Mouse (Mus musculus) adrenal gland, postnatal 10 days (tissue): ENCODE measurements at regions not wholly inside any gene's neighbourhood (a gene's known extent, or its start where the extent isn't known, plus 50 kb on each side); places are given as distances from the start of the nearest gene placed in this dataset.
A peak's percentile ranks its signal among the peaks of the same experiment; 100 is the strongest.
"Not testable (repeated sequence)": the region's sequence is repeated elsewhere in the genome, so short reads cannot be mapped to it uniquely, and the experiment has no call there.

Source experiments
- DNase-seq: peaks from one replicate; pipeline ENCODE4 v3.0.0; 2021; ENCODE audit warnings: mixed read lengths

DNA sequence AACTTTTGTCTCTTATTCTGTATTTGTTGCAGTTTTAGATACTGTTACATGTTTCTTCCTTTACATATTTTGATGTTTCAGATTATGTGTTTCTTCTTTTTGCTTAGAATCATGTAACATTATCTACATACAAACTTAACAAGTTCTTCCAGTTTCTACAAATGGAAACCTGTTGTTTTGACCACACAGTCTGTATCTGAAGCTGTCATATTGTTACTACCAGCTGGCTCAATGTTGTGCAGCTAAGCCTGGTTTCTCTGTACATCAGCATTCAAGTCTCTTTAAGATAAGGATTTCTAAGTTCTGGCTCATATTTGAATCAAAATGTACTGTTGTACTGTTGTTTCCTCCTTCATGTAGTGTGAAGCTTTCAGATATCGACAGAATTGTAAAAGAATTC is 65.4 kb upstream of the Vps41 start:
- no peak for DNase-seq

DNA sequence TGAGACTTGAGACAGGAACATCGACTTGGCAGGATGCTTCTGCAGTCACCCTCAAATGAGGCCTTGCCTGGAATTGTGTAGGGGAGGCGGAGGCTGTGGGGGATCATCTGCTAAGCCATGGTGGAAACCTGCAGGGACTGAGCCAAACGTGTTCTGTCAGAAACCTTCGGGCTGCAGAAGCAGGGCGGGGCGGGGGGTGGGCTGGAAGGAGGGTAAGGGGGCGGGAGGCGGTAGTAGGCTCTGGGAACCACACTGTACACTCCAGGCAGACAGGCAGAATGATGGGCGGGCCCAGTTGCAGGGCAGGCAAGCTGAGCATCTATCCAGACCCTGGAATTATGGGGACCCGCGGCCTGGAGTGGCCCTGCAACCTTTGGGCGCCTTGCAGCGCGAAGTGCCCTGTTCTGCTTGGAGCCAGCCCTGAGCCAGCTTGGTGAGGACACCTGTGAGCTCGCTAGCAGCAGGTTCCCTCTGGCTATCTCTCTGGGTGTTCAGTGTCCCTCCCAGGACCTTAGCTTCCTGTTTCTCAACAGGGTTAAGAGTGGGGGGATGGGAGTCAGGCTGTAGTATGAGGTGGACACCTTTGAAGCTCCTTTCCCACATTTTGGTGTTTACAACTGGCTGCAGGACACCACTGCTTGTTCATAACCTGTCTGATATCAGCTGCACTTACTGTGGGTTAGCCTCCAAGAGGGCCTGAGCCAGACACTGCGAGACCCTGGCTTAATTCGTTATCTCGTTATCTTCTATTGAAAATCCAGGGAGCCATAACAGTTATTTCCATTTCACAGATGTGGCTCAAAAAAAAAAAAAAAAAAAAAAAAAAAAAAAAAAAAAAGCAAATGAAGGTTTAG is 102.1 kb upstream of the Vps41 start:
- no peak for DNase-seq

DNA sequence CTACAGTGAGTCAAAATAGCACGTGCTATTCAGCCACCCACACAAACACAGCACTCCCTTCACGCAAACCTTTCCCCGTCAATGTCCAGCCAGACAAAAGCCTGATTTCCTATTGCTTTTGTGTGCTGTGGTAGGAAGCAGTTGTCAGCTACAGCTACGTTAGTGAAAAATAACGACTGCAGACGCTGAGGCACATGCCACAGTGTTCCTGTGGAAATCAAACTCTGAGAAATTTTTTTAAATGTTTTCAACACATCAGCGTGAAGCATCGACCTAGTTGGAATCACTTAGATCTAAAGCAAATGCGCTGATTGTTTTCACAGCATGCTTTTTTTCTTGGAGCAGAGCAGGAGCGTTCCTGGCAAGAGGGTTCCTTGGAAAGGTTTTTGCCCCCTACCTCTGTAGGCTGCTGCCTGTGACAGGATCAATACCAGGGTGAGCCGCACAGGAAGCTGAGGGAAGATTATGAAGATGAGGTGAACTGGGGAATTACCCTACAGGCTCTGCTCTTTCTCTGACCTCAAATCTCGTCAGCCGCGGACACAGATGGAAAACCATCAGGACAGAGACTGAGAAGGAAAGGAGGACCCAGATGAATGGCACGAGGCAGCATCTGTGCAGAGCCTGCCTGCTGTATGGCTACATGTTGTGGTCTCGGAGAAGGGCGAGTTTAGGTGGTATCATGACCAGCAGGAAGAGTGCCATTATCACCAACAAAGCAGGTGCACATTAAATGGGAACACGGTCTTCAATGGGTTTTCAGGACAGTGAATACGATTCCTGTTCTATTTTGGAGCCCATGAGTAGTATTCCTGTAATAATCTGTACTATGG is 136.2 kb upstream of the Vps41 start:
- DNase-seq, result no peak

DNA sequence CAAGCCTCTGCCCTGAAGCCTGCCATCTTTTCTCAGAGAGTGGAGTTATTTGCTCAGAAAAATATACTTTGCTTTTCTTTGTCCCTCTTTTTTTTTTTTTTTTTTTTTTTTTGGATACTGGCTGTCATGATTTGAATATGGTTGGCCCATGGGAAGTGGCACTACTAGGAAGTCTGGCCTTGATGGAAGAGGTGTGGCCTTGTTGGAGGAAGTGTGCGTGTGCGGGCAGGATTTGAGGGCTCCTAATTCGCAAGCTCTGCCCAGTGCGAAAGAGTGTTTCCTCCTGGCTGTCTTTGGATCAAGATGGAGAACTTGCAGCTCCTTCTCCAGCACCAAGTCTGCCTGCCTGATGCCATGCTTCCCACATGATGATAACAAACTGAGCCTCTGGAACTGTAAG is 141.1 kb upstream of the Vps41 start:
- DNase-seq, result no peak

DNA sequence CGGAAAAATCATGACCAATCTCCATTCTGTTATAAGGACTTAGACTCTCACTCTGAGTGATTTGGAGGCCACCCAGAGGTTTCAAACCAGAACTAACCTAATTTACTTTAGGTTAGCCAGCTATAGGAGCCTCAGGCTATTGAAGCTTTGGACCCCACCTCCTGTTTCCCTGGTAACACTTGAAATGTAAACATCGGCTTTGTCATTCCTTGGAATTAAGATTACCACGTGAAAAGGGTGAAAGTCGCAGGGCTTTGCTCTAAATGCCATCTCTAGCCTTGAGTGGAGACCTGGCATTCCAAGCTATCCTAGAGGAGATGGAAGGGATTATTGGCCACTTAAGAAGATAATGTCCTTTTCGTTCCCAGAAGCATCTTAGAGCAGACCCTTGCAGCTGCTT is 141.5 kb upstream of the Vps41 start:
- DNase-seq, result no peak

DNA sequence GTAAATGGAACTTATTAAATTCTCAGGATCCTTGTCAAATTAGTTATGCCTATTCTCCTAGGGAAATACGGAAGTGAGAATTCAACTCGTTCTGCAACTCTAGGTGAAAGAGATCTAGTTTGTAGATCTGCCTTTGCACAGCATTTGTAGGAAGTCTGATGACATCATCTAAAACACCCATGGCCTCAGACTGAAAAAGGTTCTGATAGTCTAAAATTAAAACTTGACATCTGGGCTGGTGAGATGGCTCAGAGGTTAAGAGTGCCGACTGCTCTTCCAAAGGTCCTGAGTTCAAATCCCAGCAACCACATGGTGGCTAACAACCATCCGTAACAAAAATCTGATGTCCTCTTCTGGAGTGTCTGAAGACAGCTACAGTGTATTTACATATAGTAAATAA is 144.5 kb upstream of the Pou6f2 start:
- DNase-seq, result not testable (repeated sequence)

DNA sequence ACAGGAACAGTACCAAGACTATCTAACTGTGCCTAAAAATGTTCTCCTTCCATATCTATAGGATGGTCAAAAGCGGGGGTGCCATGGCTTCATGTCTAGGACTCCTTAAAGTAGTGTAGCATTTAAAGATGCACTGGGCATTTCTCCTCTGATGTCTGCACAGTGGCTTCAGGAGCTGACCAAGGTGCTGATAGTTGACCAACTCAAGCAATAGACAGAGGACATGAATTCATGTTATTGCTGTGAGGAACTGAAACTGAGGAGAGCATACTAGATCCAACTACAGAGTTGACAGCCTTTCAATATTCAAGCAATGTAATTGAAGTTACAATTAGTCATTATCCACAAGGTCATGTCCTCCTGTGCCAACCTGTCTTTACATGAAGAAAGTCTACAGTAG is 133.0 kb upstream of the Pou6f2 start:
- peak; percentile 14 for DNase-seq

DNA sequence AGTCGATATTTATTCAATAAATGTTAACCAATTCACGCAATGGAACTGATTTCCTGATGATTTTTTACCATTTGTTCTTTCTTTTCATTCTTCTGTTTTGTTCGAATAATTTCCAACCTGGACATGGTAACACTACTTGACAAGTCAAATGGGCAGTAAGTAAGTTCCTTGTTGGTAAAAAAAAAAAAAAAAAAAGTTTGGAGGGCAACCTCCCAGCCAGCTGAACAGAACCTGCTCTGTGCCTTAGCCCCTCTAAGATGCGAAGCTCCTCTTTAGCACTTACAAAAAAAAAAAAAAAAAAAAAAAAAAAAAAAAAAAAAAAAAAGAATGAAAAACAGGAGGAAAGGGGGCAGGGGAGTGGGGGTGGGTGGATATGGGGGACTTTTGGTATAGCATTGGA is 100.7 kb upstream of the Pou6f2 start:
- no peak for DNase-seq

DNA sequence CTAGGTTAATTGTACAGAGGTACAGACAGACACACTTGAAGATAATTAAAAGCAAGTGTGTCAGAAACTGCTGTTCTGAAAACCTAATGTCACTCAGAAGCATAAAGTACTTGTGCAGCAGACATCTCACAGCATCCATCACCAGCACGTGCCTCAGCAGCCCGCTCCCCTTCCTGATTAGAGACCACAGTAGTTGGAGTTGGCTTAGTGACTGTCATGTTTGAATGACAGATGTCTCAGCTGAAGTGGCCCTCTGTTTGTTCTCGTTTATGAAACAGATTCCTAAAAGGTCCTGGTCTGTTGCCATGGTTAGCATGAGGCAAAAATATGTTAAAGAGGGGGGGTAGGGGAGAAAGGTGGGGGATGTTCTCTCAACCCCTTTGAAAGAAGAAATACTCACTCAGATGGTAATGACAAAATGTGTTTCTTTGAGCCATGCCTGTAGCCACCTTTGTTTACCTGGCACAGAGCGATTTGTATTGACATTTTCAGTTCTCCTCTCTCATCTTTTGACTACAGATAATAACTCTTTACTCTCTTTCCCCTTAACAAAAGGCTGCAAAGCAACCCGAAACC is 100.2 kb upstream of the Pou6f2 start:
- DNase-seq, result no peak

DNA sequence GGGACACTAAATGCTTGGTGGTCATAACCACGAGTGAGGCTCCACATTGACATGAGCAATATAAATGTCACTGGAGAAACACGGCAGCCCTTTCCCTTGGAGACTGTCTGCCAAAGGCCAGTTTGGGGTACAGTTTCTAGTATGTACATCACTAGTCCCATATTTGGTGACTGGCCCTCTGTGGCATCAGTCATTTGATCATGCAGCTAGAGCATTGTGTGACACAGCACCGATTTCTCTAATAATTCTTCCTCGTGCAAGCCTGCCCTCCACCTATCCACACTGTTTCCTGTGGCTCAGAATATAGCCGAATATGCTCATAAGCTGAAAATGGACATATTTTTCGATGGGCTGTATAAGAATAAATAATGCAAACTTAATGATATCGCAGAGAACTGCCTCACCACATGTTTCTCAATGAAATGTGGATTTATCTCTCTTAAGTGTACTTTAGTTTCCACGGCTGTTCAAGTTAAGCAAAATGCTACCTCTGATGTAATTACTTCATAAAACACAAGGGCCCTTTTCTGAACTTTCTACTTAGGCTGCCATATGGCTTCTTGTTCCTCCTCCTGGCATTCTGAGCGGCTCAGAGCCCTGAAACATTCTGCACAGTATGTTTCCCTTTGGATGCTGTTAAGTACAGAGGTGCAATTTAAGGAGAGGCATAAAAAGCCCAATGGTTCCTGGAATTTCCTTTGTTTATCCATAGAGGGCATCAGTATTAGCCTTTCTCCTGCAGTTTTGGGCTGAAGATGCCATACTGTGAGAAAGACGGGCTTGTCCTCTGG is 97.7 kb upstream of the Pou6f2 start:
- DNase-seq, result no peak

DNA sequence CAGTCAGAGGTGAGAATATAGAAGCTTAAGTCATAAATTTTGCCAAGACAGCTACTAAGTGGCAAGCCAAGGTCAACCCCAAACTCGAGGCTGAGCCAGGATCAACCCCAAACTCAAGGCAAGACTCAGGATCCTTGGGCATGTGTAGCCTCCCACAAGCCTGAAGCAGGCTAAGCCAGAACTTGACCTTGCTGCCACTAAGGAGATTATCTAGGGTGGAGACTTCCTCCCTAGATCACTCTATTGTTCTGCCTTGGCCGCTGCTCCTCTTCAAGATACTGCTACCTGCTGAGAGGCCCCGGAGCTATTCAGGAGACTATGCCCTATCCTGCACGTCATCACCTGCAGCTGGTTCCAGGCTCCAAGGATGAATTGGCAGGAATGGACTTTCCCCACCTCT is 88.3 kb upstream of the Pou6f2 start:
- not testable (repeated sequence) for DNase-seq

DNA sequence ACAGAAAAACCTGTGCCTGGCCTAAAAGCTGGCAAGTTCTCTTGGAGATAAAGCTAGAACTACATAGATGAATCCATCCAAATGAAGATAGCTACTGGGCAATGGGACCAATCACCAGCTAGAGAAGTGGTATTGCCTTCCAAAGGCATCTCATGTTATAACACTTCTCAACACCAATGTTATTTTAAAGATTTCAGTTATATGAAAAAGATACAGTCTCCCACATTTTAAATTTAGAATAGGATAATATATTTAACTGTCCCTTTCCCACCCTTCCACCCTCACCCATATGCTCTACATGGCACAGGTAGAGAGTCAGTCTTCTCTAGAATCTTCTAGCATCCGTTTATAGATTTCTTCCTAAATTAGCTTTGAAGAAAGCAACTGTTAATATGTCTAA is 87.6 kb upstream of the Pou6f2 start:
- no peak for DNase-seq

DNA sequence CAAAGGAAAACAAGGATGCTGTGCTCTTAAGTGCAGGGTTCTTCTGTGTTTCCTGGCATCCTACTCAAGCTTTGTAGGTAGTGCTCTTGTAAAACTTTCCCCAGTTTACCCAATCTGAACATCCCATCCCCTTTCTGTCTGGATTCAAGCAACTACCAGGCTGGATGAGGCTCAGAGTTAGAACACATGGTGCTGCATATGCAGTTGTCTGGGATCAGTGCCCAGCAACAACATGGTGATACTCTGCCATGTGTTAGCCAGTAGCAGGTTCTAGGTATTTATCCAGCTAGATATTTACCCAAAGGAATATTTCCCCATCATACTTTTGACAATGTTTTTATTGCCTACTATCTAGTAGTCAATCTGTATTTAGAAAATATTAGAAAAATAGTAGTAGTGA is 78.8 kb upstream of the Pou6f2 start:
- no peak for DNase-seq

DNA sequence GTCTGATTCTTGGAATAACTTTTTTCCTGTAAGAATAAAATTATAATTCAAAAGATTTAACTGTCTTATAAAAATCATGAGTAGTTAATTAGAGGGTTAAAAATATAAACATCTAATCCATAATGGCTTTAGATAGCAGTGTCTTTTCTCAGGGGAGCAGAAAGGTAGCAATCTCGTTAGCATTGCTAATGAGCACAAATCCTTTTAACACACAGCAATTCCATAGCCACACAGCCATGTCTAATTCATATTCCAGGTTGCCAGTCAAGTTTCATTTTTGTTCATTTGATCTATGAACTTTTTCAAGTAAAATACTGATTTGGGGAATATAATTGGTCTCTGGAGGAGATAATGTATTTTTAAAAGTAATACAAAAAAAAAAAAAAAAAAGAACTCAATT is 74.0 kb upstream of the Pou6f2 start:
- no peak for DNase-seq

DNA sequence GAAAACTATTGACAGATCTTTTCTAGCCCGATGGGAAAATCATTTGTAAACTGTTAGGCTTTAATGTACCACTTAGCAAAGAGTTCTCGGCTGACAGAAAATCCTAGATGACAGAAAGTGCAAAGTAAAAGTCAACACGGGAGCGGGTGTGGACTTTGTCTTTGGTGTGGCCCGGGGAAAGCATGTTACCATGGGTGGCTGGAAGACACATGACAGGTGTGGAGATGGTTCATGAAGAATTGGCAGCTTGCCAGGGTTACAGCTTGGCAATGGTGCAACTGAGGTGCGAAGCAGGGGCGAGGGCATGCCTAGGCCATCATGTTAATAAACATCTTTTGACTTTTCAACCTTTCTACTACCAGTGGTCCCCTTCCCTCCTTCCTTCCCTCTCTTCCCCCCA is 68.4 kb upstream of the Pou6f2 start:
- DNase-seq, result no peak

DNA sequence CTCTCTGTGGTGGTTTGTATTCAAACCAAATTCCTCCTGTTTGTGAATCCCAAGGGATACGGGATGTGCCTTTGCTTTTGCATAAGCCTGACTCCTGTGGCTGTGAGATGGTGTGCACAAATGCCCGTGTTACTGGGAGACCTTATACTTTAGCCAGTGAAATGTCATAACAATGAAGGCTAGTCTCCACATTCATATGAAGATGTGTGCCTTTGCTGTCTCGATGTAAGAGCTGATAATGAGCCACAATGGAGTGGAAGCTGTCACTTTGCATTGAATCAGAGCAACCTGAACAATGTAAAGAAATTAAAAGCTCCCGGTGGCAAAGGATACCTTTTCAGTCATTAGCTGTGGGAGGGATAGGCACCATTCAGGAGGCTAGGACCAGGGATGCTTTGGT is 64.7 kb upstream of the Pou6f2 start:
- DNase-seq, result no peak

DNA sequence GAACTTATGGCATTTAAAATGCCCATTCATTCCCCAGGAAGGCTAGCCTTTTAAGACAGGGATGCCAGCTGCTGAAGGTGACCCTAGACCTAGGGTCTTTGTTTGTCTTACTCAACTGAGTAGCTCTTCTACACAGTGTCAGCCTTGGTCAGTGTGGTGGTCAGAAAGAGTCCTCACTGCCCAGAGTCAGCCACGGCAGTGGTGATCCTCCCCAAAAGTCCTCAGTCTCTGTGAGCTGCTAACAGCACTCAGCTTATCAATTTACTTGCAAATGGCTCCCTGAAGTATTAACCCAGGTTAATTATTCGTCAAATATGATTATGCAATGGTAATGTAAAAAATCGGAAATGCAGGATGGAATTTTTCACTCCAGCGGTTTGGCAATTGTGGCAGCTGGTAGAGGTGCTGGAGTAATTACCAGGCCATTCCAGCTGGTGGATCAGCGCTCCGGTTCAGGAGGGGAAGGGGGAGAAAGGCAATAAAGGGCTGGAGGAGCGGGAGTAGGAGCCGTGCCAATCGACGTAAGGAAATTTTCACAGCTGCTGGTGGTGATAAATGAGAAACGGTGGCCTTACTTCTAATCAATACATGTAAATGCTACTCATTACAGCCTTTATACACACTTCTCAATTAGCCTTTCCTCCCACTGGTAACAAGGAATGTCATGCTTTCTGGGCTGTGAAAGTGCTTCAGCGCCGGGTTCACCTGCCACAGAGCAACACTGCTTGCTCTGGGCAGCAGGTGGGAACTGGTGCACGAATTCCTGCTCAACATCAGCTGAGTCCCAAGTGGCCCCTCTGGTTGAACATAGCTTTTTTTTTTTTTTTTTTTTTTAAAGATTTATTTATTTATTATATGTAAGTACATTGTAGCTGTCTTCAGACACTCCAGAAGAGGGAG is 60.1 kb upstream of the Pou6f2 start:
- no peak for DNase-seq
